9 mouse cellular contexts compared by ENCODE assay signal in the genomic region with DNA sequence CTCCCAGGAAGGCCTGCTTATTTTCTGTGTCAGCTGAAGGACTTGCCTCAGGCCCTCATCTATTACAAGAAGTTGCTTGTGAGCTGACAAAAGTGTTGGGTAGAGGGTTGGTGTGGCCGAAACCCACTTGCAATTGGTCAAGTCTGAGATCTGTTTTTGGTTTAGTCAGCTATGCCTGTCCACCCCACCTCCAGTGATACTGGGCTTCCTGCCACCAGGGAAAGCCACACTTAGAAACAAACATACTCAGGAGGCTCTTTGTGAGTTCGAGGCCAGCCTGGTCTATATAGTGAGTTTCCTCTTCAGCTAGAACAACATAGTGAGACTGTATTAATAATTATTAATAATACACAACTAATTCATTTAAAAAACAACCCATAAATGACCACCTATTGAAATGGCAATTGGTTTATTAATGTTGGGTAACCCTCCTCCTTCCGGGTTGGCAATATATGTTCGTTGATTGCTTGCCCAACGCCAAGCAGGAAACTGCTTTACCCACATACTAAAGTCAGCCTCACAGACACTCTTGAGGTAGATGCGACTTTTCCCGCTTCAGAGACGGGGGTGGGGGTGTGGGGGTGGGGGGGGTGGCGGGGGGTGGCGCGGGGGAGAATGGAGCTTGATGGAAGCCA. TPM values are rescaled to one million over a fixed set of nuclear protein-coding genes. Genes with fewer than 3 reads are reported as not detected.
DNase-seq lines count a peak whose midpoint lies in the region; ATAC-seq lines count a peak whose summit lies in the region.
"Had no signal": no experiment of that assay in that cellular context is flagged by ENCODE, and none has a peak within 500 bp of the region (broad histone marks: within the 10 kb centered on the region; RNA-seq: fewer than 3 reads in every experiment).

No protein-coding gene starts in this region.

- peaks cover 41% of the 10 kb centered on the region for H3K27me3 ChIP-seq in heart, embryonic 10.5 days (ENCODE audit: insufficient read depth, poor library complexity, severe bottlenecking)
- peaks cover 42% of the 10 kb centered on the region for H3K27me3 ChIP-seq in hindbrain, embryonic 12.5 days
- H3K27me3 ChIP-seq in megakaryocyte, embryonic 14.5 days (replicated peaks) = peaks cover 72% of the 10 kb centered on the region

- intact Hi-C loops in heart, postnatal 25 days (cut with DNase I) = loop anchor here (2.0 to 5.0 kb wide), 2 partner anchors 118 to 299 kb away; no protein-coding TSS in a partner anchor

- 32% methylated on average over 11 of the region's 11 CpGs for WGBS in heart, embryonic 10.5 days
- 33% methylated on average over 11 of the region's 11 CpGs for WGBS in hindbrain, embryonic 12.5 days

- peak overlapping the region; percentile 78 for H3K4me3 ChIP-seq in heart, embryonic 10.5 days
- peak overlapping the region; percentile 50 for H3K4me3 ChIP-seq in hindbrain, embryonic 12.5 days
- H3K4me3 ChIP-seq in megakaryocyte, embryonic 14.5 days (replicated peaks) = peak overlapping the region; percentile 96

- no peaks in the 10 kb centered on the region for H3K9me3 ChIP-seq in heart, embryonic 10.5 days
- no peaks in the 10 kb centered on the region for H3K9me3 ChIP-seq in hindbrain, embryonic 12.5 days (replicated peaks)
- peaks cover 9% of the 10 kb centered on the region for H3K9me3 ChIP-seq in megakaryocyte, embryonic 14.5 days

- peak overlapping the region; percentile 80 for H3K4me2 ChIP-seq in hindbrain, embryonic 12.5 days (replicated peaks)

- no peaks in the 10 kb centered on the region for H3K36me3 ChIP-seq in heart, embryonic 10.5 days
- H3K36me3 ChIP-seq in hindbrain, embryonic 12.5 days = no peaks in the 10 kb centered on the region
- no peaks in the 10 kb centered on the region for H3K36me3 ChIP-seq in megakaryocyte, embryonic 14.5 days (replicated peaks; ENCODE audit: low read length)

- ATAC-seq in hindbrain, embryonic 12.5 days (ENCODE audit: low FRiP score) = no peak
- ATAC-seq in cerebellum, adult (ENCODE audit: insufficient number of reproducible peaks, low FRiP score, low TSS enrichment) = no peak

- no peak for DNase-seq in heart, embryonic 10.5 days (ENCODE audit: low spot score)
- DNase-seq in heart, postnatal 25 days (ENCODE audit: low spot score) = no peak
- peak; percentile 37 for DNase-seq in CD4-positive helper T cell, adult 2 months (ENCODE audit: low read depth, low spot score)
- DNase-seq in frontal cortex, postnatal 36 days (ENCODE audit: low spot score in 2 of 2) = no peak
- DNase-seq in gastrocnemius, adult 18-20 months (ENCODE audit: low spot score) = no peak

- H3K4me1 ChIP-seq in heart, embryonic 10.5 days = peaks cover 45% of the 10 kb centered on the region
- H3K4me1 ChIP-seq in hindbrain, embryonic 12.5 days = peaks cover 7% of the 10 kb centered on the region
- peaks cover 47% of the 10 kb centered on the region for H3K4me1 ChIP-seq in megakaryocyte, embryonic 14.5 days

- peak overlapping the region; percentile 87 for H3K27ac ChIP-seq in heart, embryonic 10.5 days
- H3K27ac ChIP-seq in hindbrain, embryonic 12.5 days = no peak overlapping the region

- peak overlapping the region; percentile 60 for H3K9ac ChIP-seq in hindbrain, embryonic 12.5 days

RNA-seq across cellular contexts. Expression of a gene that starts 2.1 kb away (rescaled TPM):
- 1.5 and 1.9 TPM in 2 replicates for polyA plus RNA-seq in heart, embryonic 10.5 days (2016; fragmentation: Nextera tagmentation; extraction: Ambion mirVana)
- not detected for total RNA-seq in heart, postnatal 25 days (2021)
- 0.30 and 0.45 TPM in 2 replicates for polyA plus RNA-seq in hindbrain, embryonic 12.5 days (2016; fragmentation: Nextera tagmentation; extraction: Ambion mirVana)
- polyA plus RNA-seq in megakaryocyte, embryonic 14.5 days (2012; ENCODE audit: insufficient read depth, low replicate concordance) = 2.3 TPM in 1 of 2 replicates, not detected in the other
- not detected for total RNA-seq in gastrocnemius, adult 18-20 months (2021)

RNA-seq across cellular contexts. Expression of a gene that starts 10.3 kb away (rescaled TPM):
- polyA plus RNA-seq in heart, embryonic 10.5 days (2016; fragmentation: Nextera tagmentation; extraction: Ambion mirVana) = 0.17 and 0.18 TPM in 2 replicates
- total RNA-seq in heart, postnatal 25 days (2021) = not detected
- polyA plus RNA-seq in hindbrain, embryonic 12.5 days (2016; fragmentation: Nextera tagmentation; extraction: Ambion mirVana) = 0.59 and 0.76 TPM in 2 replicates
- polyA plus RNA-seq in megakaryocyte, embryonic 14.5 days (2012; ENCODE audit: insufficient read depth, low replicate concordance) = not detected in 2 replicates
- total RNA-seq in gastrocnemius, adult 18-20 months (2021) = not detected
- polyA plus RNA-seq: kidney, adult 2 months had no signal

RNA-seq across cellular contexts. Expression of a gene that starts 23.3 kb away (rescaled TPM):
- polyA plus RNA-seq in heart, embryonic 10.5 days (2016; fragmentation: Nextera tagmentation; extraction: Ambion mirVana) = 1.9 and 3.1 TPM in 2 replicates
- 1 to 10 TPM; 4.6 to 5.7 TPM for total RNA-seq in heart, postnatal 25 days (2021)
- polyA plus RNA-seq in hindbrain, embryonic 12.5 days (2016; fragmentation: Nextera tagmentation; extraction: Ambion mirVana) = 3.2 and 3.5 TPM in 2 replicates
- 1.3 TPM in 1 of 2 replicates, not detected in the other for polyA plus RNA-seq in megakaryocyte, embryonic 14.5 days (2012; ENCODE audit: insufficient read depth, low replicate concordance)
- total RNA-seq in gastrocnemius, adult 18-20 months (2021) = 1 to 10 TPM; 1.4 TPM

RNA-seq across cellular contexts. Expression of a gene that starts 30.6 kb away (rescaled TPM):
- polyA plus RNA-seq in heart, embryonic 10.5 days (2016; fragmentation: Nextera tagmentation; extraction: Ambion mirVana) = 8.1 and 11.4 TPM in 2 replicates
- total RNA-seq in heart, postnatal 25 days (2021) = 10 to 100 TPM; 49.6 to 60.1 TPM
- 16.8 and 17.7 TPM in 2 replicates for polyA plus RNA-seq in hindbrain, embryonic 12.5 days (2016; fragmentation: Nextera tagmentation; extraction: Ambion mirVana)
- 0.17 and 1.7 TPM in 2 replicates for polyA plus RNA-seq in megakaryocyte, embryonic 14.5 days (2012; ENCODE audit: insufficient read depth, low replicate concordance)
- total RNA-seq in gastrocnemius, adult 18-20 months (2021) = under 1 TPM; 0.48 to 0.90 TPM

RNA-seq across cellular contexts. Expression of a gene that starts 33.3 kb away (rescaled TPM):
- polyA plus RNA-seq in heart, embryonic 10.5 days (2016; fragmentation: Nextera tagmentation; extraction: Ambion mirVana) = 8.0 and 8.6 TPM in 2 replicates
- 10 to 100 TPM; 33.7 to 33.8 TPM for total RNA-seq in heart, postnatal 25 days (2021)
- polyA plus RNA-seq in hindbrain, embryonic 12.5 days (2016; fragmentation: Nextera tagmentation; extraction: Ambion mirVana) = 13.9 and 14.9 TPM in 2 replicates
- 8.7 and 97.3 TPM in 2 replicates for polyA plus RNA-seq in megakaryocyte, embryonic 14.5 days (2012; ENCODE audit: insufficient read depth, low replicate concordance)
- 10 to 100 TPM; 18.6 to 21.3 TPM for total RNA-seq in gastrocnemius, adult 18-20 months (2021)
